Mouse (Mus musculus) cerebellum, postnatal 36 days (tissue): ENCODE measurements at regions not wholly inside any gene's neighbourhood (a gene's known extent, or its start where the extent isn't known, plus 50 kb on each side); places are given as distances from the start of the nearest gene placed in this dataset.
A peak's percentile ranks its signal among the peaks of the same experiment; 100 is the strongest.

ENCODE experiments used
- DNase-seq, 2 experiments: peaks; one replicate each; pipeline ENCODE4 v3.0.0; 2021 to 2022; ENCODE audit warnings: mixed read lengths in 2 of 2

GRCm38 (mm10) chr2:59406976-59407375 lies 77.5 kb upstream of the Dapl1 start:
- peak; percentile 46 to 49 for DNase-seq

GRCm38 (mm10) chr2:59407512-59407988 lies 76.9 kb upstream of the Dapl1 start:
- peak; percentile 43 to 55 for DNase-seq

GRCm38 (mm10) chr2:59408040-59408587 lies 76.3 kb upstream of the Dapl1 start:
- DNase-seq = peak; percentile 47 to 51

- DNase-seq = no peak
Measured at GRCm38 (mm10) chr2:59414612-59415011, 69.8 kb upstream of the Dapl1 start.

GRCm38 (mm10) chr2:59416491-59417195 lies 67.8 kb upstream of the Dapl1 start:
- no peak for DNase-seq

GRCm38 (mm10) chr2:59417384-59417955 lies 67.0 kb upstream of the Dapl1 start:
- DNase-seq = no peak

GRCm38 (mm10) chr2:59420496-59420895 lies 64.0 kb upstream of the Dapl1 start:
- no peak for DNase-seq

- DNase-seq = peak; percentile 50 to 53
Measured at GRCm38 (mm10) chr2:59422291-59423242, 61.9 kb upstream of the Dapl1 start.

GRCm38 (mm10) chr2:59424205-59424604 lies 60.2 kb upstream of the Dapl1 start:
- DNase-seq = no peak

GRCm38 (mm10) chr2:59424729-59425128 lies 59.7 kb upstream of the Dapl1 start:
- no peak for DNase-seq

- no peak for DNase-seq
Measured at GRCm38 (mm10) chr2:59425876-59426275, 58.6 kb upstream of the Dapl1 start.

GRCm38 (mm10) chr2:59431466-59431865 lies 53.0 kb upstream of the Dapl1 start:
- no peak for DNase-seq

- DNase-seq = no peak
Measured at GRCm38 (mm10) chr2:59431867-59432266, 52.6 kb upstream of the Dapl1 start.
